Mouse (Mus musculus) neutrophil, adult 5-6 weeks (primary cell): ENCODE data around the gene Emx2. TPM values are rescaled to one million over a fixed set of nuclear protein-coding genes. Genes with fewer than 3 reads are reported as not detected.

Experiments
- ATAC-seq: fragments of 151-379, 151-347 bp; 2 replicates; pipeline ENCODE4 v1.8.0; 2017; ENCODE audit warnings: mild to moderate bottlenecking, moderate TSS enrichment; ENCODE audit not compliant: insufficient number of reproducible peaks, poor library complexity, low FRiP score, severe bottlenecking; ENCODE audit errors: extremely low read depth
- total RNA-seq: library from RNA; stranded (forward); fragments of 200-1000 nt; gene quantifications from 2 replicates; pipeline ENCODE4 v1.2.3, GENCODE M21; 2017

Gene Emx2
- total RNA-seq, 1 experiment from 2014 or later, result not detected

DNA sequence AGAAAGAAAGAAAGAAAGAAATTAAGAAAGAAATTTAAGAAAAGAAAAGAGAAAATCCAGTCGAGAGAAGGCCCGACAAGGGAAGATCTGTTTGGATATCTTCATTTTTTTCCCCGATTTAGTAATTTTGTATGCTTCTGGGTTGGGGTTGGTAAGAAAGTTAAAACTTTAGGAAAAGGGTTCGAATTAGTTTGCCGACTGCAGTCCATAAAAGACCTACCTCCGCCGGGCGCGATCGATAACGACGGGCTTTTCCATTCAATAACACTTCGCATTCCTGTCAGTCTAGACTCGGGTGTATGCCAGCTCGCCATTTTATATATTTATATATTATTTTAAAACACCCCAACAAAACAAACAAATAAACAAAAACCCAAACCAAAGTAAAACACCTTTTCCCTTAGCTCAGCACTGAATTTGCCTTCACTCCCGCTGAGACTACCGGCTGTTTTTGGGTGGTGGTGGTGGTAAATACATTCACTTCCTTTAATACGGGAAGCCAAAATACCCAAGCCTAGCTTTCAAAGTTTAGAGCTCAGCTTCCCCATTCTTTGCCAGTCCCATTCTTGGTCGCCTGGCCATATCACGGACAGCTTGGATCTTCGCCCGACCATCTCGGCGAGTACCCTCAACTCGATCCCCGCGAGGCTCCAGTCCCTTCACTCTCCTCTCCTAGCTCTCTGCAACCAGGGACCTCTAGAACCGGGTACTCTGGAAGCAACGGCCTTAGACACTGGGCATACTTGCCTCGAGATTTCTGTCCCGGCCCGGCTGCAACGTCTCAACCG is 2.4 kb downstream of the Emx2 start:
- no peak for ATAC-seq

DNA sequence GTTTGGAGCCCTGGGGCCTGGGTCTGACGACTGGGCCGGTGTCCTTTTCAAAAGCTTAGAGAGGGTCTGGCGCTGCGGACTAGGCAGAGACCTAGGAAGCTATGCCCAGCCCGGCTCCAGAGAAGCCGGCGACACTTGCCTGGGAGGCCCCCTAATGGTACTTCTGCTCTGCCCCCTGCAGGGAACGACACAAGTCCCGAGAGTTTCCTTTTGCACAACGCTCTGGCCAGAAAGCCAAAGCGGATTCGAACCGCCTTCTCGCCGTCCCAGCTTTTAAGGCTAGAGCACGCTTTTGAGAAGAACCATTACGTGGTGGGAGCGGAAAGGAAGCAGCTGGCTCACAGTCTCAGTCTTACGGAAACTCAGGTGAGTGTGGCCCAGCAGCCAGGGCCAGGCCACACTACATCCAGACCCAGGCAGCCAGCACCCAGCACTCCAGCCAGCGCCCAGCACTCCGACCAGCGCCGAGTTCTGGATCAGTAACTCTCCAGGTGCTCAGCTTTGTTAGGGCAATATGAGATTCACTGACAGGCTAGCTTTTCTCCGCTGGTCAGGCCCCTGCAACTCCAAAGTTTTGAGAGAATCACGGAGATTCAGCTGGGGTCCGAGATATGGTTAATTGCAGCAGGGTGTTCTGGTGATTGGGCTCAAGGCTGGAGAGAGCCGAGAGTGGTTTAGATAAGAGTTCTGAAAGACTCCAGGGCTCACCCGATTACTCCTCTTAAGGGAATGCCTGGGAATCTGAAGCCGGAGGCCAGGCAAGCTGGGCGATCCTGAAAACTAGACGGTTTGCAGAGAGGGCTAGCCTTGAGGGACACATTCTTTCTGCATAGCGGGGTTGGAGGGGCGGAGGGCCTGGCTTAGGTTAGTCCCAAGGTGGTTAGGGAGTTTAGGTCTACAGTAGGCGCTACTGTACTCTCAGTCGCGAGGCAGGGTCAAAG is 3.6 kb downstream of the Emx2 start:
- no peak for ATAC-seq

- no peak for ATAC-seq
These were observed 4.5 kb downstream of the Emx2 start for GRCm38 (mm10) chr19:59462459-59463292.

DNA sequence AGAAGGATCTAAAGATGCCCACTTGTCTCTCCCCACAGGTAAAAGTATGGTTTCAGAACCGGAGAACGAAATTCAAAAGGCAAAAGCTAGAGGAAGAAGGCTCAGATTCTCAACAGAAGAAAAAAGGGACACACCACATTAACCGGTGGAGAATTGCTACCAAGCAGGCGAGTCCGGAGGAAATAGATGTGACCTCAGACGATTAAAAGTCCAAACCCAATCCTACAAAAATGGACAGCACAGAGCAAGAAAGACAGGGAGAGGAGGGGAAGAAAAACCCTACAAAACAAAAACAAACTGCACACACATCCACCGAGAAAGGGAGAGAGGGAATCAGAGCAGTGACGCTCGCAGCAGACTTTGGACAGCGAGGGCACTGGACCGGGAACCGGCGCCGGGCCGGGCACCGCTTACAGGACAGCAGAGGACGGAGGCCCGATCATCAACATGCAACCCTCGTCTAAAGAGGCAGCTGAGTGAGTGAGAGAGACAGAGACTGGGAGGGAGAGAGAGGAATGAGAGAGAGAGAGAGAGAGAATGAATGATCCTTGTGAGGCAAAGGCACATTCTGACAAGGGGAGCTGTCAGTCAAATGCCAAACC is 5.8 kb downstream of the Emx2 start:
- ATAC-seq, result no peak

- no peak for ATAC-seq
These were observed 7.1 kb downstream of the Emx2 start for GRCm38 (mm10) chr19:59465281-59465680.

GRCm38 (mm10) chr19:59465751-59466410 is 7.7 kb downstream of the Emx2 start:
- ATAC-seq, result no peak

DNA sequence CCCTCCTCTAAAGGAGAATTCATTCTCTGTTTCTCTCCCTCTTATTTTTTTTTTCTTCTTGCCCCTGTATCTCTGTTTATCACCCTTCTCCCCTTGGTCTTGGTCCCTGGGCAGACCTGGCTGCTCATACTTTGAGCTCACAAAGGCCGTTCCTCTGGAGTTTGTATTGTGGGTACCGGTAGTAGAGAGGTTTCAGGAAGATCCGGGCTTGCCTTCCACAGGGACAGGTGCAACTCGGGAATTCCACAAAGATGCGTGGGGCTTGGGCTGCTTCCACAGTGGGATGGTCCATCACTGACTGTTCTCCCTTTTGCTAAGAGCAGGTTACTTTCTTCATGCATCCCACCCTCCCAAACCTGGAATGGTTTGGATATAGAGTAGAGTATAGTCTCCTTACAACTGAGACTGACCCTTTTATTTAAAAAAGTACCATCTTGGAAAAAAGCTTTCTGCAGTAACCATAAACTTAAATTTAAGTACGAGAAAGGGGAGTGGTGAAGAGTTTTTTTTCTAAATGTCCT is 8.3 kb downstream of the Emx2 start:
- ATAC-seq, result no peak

- ATAC-seq, result no peak
These were observed 8.8 kb downstream of the Emx2 start for GRCm38 (mm10) chr19:59467016-59467412.

GRCm38 (mm10) chr19:59467413-59468064 is 9.4 kb downstream of the Emx2 start:
- ATAC-seq, result no peak

- no peak for ATAC-seq
These were observed 10.1 kb downstream of the Emx2 start for GRCm38 (mm10) chr19:59468065-59468810.

- ATAC-seq, result no peak
These were observed 11.1 kb downstream of the Emx2 start for GRCm38 (mm10) chr19:59469035-59469949.

DNA sequence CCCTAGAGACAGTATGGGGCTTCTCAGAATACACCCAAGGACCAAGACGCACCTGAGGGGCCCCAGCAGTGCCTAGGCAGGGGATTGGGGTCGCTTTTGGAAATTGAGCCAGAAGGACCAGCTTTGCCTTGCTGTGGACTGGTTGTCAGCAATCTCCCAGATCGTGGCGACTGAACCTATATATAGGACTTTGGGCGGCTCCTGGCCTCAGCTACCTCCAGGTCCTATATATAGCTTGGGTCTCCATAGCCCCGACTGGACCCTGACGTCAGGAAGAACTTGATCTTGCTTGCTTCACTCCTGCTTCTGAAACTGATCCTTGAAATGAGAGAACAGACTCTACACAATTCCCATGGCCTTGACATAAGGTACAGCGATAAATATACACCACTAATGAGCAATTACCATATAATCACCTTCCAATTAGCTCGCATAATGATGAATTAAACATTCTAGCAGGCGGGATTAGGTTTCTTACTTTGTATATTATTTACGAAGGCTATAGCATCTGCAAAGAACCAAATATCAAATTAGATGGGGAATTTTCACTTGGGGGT is 12.0 kb downstream of the Emx2 start:
- no peak for ATAC-seq

DNA sequence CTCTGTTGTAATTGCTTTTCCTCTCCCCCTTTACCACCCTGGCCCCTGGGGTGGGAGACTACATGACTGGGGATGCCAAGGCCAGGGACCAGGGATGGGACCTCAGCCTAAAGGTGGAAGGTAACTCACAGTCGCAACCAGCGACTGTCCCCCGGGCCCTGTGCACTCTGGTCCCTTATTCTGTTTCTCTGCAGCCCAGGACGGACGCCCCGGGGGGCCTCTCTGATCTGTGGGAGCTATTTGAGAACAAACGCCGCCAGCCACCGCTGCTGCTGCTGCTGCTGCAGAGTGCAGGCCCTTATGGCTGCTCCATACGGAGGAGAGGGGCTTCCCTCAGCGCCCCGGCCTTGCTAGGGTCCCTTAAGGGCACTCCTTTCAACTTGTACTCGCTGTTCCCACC is 12.7 kb downstream of the Emx2 start:
- ATAC-seq, result no peak

- no peak for ATAC-seq
These were observed 14.7 kb downstream of the Emx2 start for GRCm38 (mm10) chr19:59472844-59473243.

- ATAC-seq, result no peak
These were observed 21.7 kb downstream of the Emx2 start for GRCm38 (mm10) chr19:59479912-59480311.

GRCm38 (mm10) chr19:59480563-59480962 is 22.4 kb downstream of the Emx2 start:
- ATAC-seq, result no peak
